Mouse (Mus musculus): ENCODE data around the gene Tmem237.

Tmem237 gene

GRCm38 (mm10) chr1:59119720-59120457, at the start of gene Tmem237:
Gene Tmem237 (minus strand): TSS chr1:59120408.
- DNase-seq (ENCODE audit: low spot score in 2 of 2), result peak; percentile 87 to 89

DNA sequence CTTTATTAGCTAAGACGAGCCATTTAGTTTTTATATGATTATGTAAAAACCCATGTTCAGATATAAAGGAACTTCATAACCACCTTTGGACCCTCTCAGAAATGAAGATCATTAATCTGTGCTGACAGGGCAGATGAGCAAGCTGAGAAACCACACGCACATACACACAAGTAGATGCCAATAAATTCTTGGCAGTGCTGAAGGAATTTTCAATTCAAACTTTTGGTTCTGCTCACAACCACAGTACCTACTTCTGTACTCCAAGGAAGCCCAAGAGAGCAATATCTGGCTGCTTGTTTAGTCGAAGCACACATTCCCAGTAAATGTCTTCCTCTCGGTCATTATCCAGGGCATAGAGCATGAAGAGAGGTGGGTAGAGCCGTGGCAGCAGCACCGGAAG, 49.4 kb upstream of the Tmem237 start:
- DNase-seq (ENCODE audit: low spot score in 2 of 2), result no peak

- DNase-seq (ENCODE audit: low spot score in 2 of 2), result no peak
Measured at GRCm38 (mm10) chr1:59168556-59168955, 48.3 kb upstream of the Tmem237 start.

- no peak for DNase-seq (ENCODE audit: low spot score in 2 of 2)
Measured at GRCm38 (mm10) chr1:59167654-59168425, 47.6 kb upstream of the Tmem237 start.

DNA sequence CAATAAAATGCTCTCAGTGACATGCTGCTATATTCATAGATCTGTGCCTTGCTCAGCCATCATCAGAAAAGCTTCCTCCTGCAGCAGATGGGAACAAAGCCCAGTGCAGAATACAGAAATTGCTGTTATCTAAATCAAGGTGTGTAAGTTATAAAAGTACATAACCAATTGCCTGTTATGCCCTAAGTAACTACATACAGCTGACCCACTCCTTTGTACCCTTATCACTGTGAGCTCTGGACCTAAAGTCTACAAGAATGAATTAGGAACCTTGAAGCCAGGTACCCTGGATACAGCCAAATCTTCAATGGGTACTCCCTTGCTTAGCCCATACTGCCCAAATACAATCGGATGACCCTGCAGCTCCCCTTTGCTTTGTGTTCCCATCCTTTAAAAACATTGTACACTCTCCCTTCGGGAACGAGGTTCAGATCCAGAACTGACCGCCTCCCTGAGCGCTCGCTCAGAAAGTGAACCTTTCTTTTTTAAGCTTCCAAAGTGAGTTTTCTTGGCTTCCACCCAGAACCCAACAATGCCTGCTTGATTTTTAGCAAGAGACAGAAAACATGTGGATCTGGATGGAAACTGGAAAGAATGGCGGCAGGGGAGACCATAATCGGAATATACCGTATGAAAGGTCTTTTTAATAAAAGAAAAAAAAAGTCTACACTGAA, 46.2 kb upstream of the Tmem237 start:
- no peak for DNase-seq (ENCODE audit: low spot score in 2 of 2)

DNA sequence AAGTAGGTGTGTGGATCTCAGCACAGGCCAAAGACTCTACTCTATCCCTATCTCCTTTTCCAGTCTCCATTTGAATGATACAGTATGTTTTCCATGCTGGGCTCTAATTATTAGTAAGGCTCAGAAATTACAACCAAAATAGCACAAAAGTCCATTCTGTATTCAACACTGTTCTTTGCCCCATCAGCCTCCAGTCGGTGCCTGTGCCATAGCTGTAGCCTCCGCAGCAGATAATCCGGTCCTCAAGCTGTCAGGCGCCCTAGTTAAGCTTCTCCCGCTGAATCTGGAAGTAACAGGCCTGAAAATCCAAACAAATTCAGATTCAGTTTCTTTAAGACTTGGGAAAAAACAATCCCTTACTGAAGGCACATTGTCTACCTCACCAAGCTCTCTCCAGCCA, 43.7 kb upstream of the Tmem237 start:
- no peak for DNase-seq (ENCODE audit: low spot score in 2 of 2)

GRCm38 (mm10) chr1:59163030-59163461, 42.8 kb upstream of the Tmem237 start, which contains the start of gene Mpp4:
Gene Mpp4 (minus strand): TSS chr1:59163389.
- DNase-seq (ENCODE audit: low spot score in 2 of 2), result peak; percentile 31 to 53

GRCm38 (mm10) chr1:59162309-59163024, 42.3 kb upstream of the Tmem237 start:
- no peak for DNase-seq (ENCODE audit: low spot score in 2 of 2)

GRCm38 (mm10) chr1:59161396-59161795, 41.2 kb upstream of the Tmem237 start:
- DNase-seq (ENCODE audit: low spot score in 2 of 2), result no peak

DNA sequence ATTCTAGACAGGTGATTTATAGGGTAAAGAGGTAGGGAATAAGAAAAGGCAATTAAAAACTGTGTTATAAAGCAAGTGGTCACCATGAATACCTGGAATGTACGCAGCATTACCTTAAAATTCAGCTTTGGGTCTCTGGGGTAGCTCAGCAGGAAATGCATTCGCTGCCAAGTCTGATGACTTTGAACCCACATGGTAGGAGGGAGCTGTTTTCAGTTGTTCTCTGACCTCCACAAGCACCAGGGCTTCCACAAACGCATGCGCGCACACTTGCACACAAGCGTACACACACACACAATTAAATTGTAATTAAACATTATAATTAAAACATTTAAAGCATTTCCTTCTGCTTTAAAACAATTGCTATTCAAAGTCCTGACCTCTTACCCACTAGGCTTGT, 40.7 kb upstream of the Tmem237 start:
- no peak for DNase-seq (ENCODE audit: low spot score in 2 of 2)

DNA sequence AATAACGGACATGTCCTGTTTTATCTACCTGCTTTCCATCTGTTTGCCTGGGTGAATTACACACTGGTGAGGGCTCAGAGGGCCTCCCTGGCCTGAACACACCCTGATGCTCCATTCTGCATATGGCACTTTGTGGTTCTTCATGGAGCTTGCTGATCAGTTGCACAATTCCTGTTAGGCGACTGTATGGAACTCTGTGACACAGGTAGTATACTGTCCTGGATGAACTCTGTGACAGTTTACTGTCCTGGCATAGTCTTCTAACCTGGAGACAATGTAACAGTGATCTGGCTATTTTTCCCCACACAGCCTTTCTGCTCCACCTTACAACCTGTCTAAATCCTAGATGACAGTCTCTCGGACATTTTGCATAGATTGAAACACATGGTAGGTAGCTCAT, 38.9 kb upstream of the Tmem237 start:
- DNase-seq (ENCODE audit: low spot score in 2 of 2), result no peak

DNA sequence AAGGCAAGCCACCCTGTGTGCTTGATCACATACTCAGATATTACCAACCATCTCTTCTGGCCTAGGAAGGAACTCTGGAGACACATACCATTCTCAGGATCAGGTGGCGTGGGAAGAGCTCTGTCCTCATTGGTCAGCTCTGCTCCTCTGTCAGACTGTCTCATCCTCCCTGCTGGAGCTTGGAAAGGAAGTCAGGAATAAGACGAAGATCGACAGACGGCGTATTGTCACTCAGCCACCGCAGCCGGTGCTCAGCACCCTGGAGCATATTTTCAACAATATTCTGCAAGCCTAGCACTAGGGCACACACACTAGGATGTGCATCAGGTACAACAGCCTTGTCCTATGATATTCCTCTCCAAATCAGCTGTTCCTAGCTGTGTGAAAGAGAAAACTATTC, 38.3 kb upstream of the Tmem237 start:
- no peak for DNase-seq (ENCODE audit: low spot score in 2 of 2)

- DNase-seq (ENCODE audit: low spot score in 2 of 2), result no peak
Measured at GRCm38 (mm10) chr1:59157846-59158245, 37.6 kb upstream of the Tmem237 start.

GRCm38 (mm10) chr1:59152346-59152745, 32.1 kb upstream of the Tmem237 start:
- no peak for DNase-seq (ENCODE audit: low spot score in 2 of 2)

DNA sequence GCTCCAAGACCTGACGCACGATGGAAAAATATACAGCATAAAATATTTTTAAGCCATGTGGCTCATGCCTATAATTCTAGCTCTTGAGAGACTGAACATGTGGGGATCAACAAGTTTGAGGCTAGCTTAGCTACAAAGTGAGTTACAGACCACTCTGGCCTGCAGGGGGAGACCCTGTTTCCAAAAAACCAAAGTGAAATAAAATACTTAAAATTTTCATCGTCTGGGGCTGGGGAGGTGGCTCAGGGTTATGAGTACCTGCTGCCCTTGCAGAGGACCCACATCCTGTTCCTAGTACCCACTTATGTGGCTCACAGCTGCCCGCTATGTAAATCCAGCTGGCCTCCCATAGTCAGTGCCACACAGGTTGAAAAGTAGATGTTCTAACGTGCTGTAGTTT, 30.3 kb upstream of the Tmem237 start:
- no peak for DNase-seq (ENCODE audit: low spot score in 2 of 2)

- DNase-seq (ENCODE audit: low spot score in 2 of 2), result no peak
Measured at GRCm38 (mm10) chr1:59144543-59144942, 24.3 kb upstream of the Tmem237 start.

GRCm38 (mm10) chr1:59142809-59143208, 22.6 kb upstream of the Tmem237 start:
- peak in 1 of 2 experiments; percentile 27 for DNase-seq (ENCODE audit: low spot score in 2 of 2)

DNA sequence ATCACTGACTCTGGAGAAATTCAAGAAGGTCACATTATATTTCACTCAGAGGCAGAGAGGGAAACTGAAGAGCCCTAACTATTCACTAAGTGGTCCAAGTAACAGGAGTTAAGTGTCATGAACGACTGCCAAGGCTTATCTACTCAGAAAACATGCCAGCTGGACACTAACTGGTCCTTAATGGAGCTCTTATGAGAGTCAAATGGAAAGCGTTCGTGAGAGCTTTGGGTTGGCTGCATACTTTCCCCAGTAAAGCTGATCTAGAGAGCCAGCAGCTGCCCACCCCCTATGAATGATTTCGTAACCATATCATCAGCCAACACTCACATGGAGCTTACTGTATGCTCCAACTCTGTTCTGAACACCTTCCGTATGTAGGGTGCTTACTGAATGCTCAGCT, 14.2 kb upstream of the Tmem237 start:
- no peak for DNase-seq (ENCODE audit: low spot score in 2 of 2)

DNA sequence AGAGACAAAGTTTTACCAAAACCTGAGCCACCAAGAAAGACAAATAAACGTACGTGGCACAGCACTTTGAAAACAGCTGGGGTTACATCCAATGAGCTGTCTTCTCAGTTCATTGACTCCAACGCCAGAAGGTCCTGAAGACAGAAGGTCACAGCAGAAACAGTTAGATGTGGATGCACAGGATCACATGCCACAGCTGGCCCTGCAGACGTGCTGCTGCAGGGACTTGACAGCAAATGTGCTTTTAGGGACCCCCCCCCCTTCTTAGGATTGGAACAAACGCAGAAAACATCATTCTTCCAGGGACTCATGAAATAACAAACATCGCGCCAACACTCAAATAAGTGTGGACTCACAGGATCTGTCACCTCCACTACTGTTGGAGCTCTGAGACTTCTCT, 8.7 kb upstream of the Tmem237 start:
- no peak for DNase-seq (ENCODE audit: low spot score in 2 of 2)

DNA sequence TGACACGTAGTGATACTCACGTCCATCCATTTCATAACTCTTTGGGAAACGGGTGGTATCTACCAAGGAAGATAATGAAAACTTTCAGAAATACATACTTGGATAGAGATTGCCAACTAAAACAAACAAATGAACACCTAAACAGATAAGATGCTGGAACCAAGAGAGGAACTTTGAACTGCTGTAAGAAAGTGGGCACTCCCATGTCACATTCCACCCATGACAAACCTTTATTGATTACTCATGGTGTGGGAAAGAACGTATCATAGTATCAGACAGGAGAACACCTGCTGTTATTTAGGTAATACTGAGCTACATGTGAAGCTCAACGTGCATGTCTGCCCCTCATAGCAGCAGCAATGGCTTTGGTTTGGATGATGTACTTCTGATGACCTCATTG, 5.3 kb upstream of the Tmem237 start:
- DNase-seq (ENCODE audit: low spot score in 2 of 2), result no peak

DNA sequence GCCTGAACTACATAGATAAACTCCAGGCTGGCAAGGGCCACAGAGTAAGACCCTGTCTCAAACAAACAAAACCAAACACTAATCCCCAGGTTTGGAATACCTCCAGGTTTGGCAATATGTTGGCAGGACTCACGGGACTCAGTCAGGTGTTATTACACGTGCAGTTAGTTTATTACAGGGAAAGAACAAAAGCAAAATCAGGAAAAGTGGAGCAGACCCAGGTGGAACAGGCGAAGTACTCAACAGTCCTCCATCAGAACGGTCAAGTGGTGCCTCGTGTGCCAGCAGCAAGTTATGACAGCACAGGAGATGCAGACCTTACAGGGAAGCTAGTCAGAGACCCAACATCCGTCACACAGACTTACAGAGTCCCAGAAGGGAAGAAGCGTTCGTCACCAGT, 9.7 kb downstream of the Tmem237 start:
- no peak for DNase-seq (ENCODE audit: low spot score in 2 of 2)

- DNase-seq (ENCODE audit: low spot score in 2 of 2), result no peak
Measured at GRCm38 (mm10) chr1:59102071-59102470, 18.1 kb downstream of the Tmem237 start.
